Mouse (Mus musculus) heart, adult 2 months (tissue): Measurements from ENCODE around the gene Msi2. TPM values are rescaled to one million over a fixed set of nuclear protein-coding genes. Genes with fewer than 3 reads are reported as not detected.

Experiments
- DNase-seq, 2 experiments: peaks; one replicate each; pipeline ENCODE4 v3.0.0; 2021
- H3K27ac ChIP-seq: fragments of 200-600 bp; 2 replicates; pipeline ENCODE4 v1.8.1; 2022
- H3K27me3 ChIP-seq: fragments of 200-500 bp; 2 replicates; pipeline ENCODE4 v1.6.1; 2012; ENCODE audit warnings: mild to moderate bottlenecking, low read length, inconsistent platforms, mixed read lengths; ENCODE audit not compliant: control insufficient read depth, insufficient read depth
- H3K36me3 ChIP-seq: fragments of 200-500 bp; 2 replicates; pipeline ENCODE4 v1.6.1; 2012; ENCODE audit warnings: low read length, inconsistent platforms; ENCODE audit not compliant: control insufficient read depth, insufficient read depth
- H3K4me1 ChIP-seq: fragments of 200-500 bp; 2 replicates; pipeline ENCODE4 v1.6.1; 2011; ENCODE audit warnings: low read length; ENCODE audit not compliant: control insufficient read depth, insufficient read depth
- H3K4me3 ChIP-seq: fragments of 200-600 bp; 2 replicates; pipeline ENCODE4 v1.8.1; 2022
- H3K79me2 ChIP-seq: fragments of 200-500 bp; replicated peaks from 2 replicates; pipeline ENCODE4 v1.6.1; 2012; ENCODE audit warnings: mild to moderate bottlenecking, inconsistent platforms, low read length, moderate library complexity, mixed read lengths; ENCODE audit not compliant: control insufficient read depth, insufficient read depth
- H3K9ac ChIP-seq: fragments of 200-500 bp; 2 replicates; pipeline ENCODE4 v1.6.1; 2012; ENCODE audit warnings: low read depth, mild to moderate bottlenecking, control low read depth, inconsistent platforms, low read length, mixed read lengths
- CTCF ChIP-seq: fragments of 200-600 bp; IDR thresholded peaks from 2 replicates; pipeline ENCODE4 v1.8.1; 2022; ENCODE audit warnings: antibody characterized with exemption, mild to moderate bottlenecking, moderate library complexity
- EP300 ChIP-seq: fragments of 200-500 bp; IDR thresholded peaks from 2 replicates; pipeline ENCODE4 v1.6.1; 2011; ENCODE audit warnings: low read depth, low read length, control low read depth; ENCODE audit not compliant: insufficient read depth
- POLR2A ChIP-seq: fragments of 200-500 bp; IDR thresholded peaks from 2 replicates; pipeline ENCODE4 v1.6.1; 2011; ENCODE audit warnings: mild to moderate bottlenecking, low read depth, low read length, control low read depth; ENCODE audit not compliant: insufficient read depth
- WGBS: fragments of 180-500 bp; shearing (Covaris S2); methylation state at CpG from one replicate; pipeline ENCODE4 v1.1.7; 2018; 5-methylcytosine and 5-hydroxymethylcytosine counted together
- intact Hi-C: fragments of 180-260 bp; cut with DNase I; formaldehyde crosslinking; loops from one replicate; pipeline ENCODE4 v1.15.1; 2025
- polyA plus RNA-seq: library from polyadenylated mRNA; depleted of rRNA; stranded (reverse); fragments of >200 nt; gene quantifications from 2 replicates; pipeline ENCODE4 v1.2.3, GENCODE M21; 2012
- total RNA-seq, 2 experiments: library from RNA; stranded (reverse); gene quantifications; 2 replicates each; pipeline ENCODE4 v1.2.3; 2021

Msi2 gene
- total and polyA plus RNA-seq, 3 experiments, result 42.5 to 208 (median 176) TPM

DNA sequence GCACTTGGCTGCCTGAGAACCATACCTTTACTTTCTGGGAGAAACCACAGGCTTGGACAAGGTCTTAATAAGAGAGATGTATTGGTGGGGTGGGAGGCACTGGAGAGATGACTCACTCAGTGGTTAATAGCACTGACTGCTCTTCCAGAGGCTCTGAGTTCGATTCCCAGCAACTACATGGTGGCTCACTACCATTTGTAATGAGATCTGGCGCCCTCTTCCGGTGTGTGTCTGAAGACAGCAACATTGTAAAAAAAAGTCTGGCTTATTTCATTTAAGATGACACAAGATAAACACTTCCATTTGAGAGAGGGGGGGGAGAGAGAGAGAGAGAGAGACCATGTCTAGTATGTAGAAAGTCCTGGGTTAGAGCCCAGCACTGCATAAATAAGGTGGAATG lies 223.3 kb downstream of the Msi2 start:
- WGBS, result 88% methylated on average over 3 of the region's 3 CpGs
- Histone ChIP-seq H3K4me1 (peaks cover 11% of the 10 kb centered on the region), H3K27ac (no peak overlapping the region), H3K9ac (no peak overlapping the region), H3K36me3 (peaks cover 2% of the 10 kb centered on the region; the same call in 1 of the 2 replicates), H3K4me3 (no peak overlapping the region), H3K79me2 (no peaks in the 10 kb centered on the region), H3K27me3 (no peaks in the 10 kb centered on the region)
- intact Hi-C loops, result no loop called here
- DNase-seq, result no peak
- TF ChIP-seq CTCF (no peak), POLR2A (no peak), EP300 (no peak)

DNA sequence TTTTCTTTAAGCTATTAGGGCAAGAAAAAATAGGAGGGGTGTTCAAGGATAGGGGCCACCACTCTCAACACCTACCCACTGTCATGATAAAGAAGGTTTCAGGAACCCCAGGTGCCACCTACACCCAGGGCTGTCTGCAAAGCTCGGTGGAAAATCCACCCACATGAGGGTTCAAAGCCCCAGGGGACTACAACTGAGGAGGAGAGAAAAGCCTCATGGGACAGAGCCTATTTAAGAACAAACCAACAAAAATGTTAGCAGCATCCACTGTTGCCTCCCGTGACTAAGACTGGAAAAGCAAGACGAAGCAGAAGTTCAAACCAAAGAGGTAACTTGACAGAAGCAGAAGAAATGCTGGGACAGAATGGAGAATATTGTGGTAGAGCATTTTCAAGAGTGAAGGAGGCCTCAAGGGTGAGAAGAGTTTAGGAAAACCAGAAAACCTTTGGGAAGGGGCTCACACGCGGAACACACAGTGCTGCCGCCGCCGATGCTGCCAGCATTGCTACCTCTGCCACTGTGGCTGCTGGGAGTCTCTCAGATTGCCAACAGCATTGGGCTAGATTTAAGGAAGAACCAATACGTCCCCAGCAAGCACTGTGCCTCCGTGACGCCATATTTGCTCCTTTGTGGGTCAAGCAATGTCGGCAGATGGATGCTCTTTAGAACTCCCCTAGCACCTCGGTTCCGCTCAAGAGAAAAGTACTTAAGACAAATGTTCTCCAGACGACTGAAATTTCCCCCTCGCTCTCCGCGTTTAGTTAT lies 224.3 kb downstream of the Msi2 start:
- no peaks in the 10 kb centered on the region for H3K79me2 ChIP-seq
- peaks cover 17% of the 10 kb centered on the region for H3K4me1 ChIP-seq
- TF ChIP-seq POLR2A, result no peak
- no peak for TF ChIP-seq CTCF
- no peak for TF ChIP-seq EP300

DNA sequence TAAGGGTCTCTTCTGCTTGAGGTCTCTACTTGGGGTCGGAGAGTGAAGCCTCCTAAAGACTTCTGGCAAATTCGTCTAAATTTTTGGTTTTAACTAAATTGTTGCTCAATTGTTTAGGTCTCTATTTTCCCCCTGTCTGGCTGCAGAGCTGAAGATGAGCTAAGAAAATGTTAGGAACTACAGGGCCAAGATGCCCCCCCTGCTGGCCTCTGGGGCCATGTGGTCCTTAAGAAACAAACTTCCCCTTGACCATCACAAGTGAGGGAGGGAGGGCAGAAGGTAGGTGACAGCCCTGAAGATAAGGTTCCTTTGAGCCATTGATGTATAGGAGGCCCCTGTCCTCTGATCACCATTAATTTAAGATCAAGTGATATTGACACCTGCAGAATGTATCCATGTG lies 225.7 kb downstream of the Msi2 start:
- Histone ChIP-seq H3K27ac (no peak overlapping the region), H3K4me1 (peaks cover 23% of the 10 kb centered on the region), H3K79me2 (no peaks in the 10 kb centered on the region), H3K9ac (no peak overlapping the region), H3K4me3 (no peak overlapping the region), H3K27me3 (no peaks in the 10 kb centered on the region), H3K36me3 (peaks cover 2% of the 10 kb centered on the region)
- no peak for DNase-seq
- WGBS, result 83% methylated on average over 2 of the region's 2 CpGs
- TF ChIP-seq POLR2A (no peak), CTCF (no peak), EP300 (no peak)
- intact Hi-C loops, result no loop called here

More for the DNA sequence above, 224.3 kb downstream of the Msi2 start:
- no peak overlapping the region for H3K9ac ChIP-seq
- H3K36me3 ChIP-seq, result peaks cover 2% of the 10 kb centered on the region; the same call in 1 of the 2 replicates
- no peak overlapping the region for H3K27ac ChIP-seq
- no peak for DNase-seq
- no peak overlapping the region for H3K4me3 ChIP-seq
- 91% methylated on average over 18 of the region's 18 CpGs for WGBS
- intact Hi-C loops, result no loop called here
- H3K27me3 ChIP-seq, result no peaks in the 10 kb centered on the region

DNA sequence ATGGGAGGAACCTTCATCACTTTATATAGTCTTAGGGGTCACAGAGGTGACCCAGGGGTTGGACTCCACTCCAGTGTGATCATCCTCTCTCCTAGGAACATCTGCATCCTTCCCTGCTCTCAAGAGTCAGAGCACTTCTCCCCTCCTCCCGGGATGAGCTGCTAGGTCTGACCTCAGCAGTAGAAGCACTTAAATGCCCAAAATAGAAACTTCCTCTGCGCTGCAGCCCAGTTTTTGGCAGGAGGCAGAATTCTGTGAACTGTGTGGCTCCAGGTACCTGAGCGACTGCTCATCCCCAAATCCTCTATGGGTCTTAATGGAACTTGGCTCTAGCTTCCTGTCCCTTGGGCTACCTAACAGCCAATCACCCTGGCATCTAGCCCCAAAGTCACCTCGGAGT lies 228.3 kb downstream of the Msi2 start:
- Histone ChIP-seq H3K4me3 (no peak overlapping the region), H3K27me3 (no peaks in the 10 kb centered on the region), H3K9ac (no peak overlapping the region), H3K79me2 (no peaks in the 10 kb centered on the region; the same call in 1 of the 2 replicates), H3K4me1 (peaks cover 25% of the 10 kb centered on the region), H3K27ac (peak overlapping the region; percentile 55), H3K36me3 (peaks cover 4% of the 10 kb centered on the region)
- peak in 1 of 2 experiments; percentile 45 for DNase-seq
- 2% methylated on average over 4 of the region's 4 CpGs for WGBS
- intact Hi-C loops, result loop anchor here (2.0 kb wide), 1 partner anchor 35 kb away; no protein-coding TSS in a partner anchor
- TF ChIP-seq CTCF (no peak), EP300 (no peak), POLR2A (no peak)

DNA sequence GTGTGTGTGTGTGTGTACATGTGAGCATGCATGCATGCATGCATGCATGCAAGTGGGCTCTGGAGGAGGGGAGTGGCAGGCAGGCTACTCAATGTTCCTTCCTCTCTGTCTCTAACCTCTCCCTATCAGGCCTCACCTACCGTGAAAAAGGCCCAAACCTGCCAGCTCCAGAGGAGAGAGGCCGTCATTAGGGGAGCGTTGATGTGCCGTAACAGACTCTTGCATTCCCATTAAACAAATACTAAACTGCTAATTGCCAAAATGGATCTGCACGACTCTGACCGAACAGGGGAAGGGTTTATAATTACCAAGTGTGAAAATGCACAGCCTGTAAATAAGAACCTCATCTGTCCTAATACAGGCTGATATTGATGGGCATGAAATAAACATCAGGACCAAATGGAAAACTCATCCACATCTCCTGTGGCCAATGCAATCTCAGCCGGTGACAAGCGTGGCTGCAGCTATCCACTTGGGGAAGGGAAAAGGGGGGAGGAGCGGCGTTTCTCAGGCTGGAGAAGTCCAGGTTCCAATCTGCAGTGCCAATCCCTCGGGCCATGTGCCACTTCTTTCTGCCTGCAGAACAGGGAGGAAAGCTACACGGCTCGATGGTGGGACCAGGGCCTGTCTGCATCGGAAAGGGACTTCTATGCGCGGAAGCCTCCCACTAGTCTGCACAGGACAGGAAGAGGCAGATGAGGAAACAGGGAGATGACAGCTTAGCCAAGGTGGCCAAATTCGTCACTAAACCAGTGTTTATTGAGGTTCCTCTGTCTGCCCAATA lies 229.2 kb downstream of the Msi2 start:
- intact Hi-C loops, result loop anchor here (2.0 kb wide), 1 partner anchor 36 kb away; no protein-coding TSS in a partner anchor
- DNase-seq, result peak; percentile 53 to 55
- no peak overlapping the region for H3K4me3 ChIP-seq
- TF ChIP-seq EP300 (0 out of 2 replicates have a peak, but pooled peaks have one; percentile 56), POLR2A (no peak)
- H3K36me3 ChIP-seq, result peaks cover 5% of the 10 kb centered on the region
- 26% methylated on average over 17 of the region's 17 CpGs for WGBS
- no peak overlapping the region for H3K9ac ChIP-seq
- no peaks in the 10 kb centered on the region for H3K27me3 ChIP-seq
- H3K4me1 ChIP-seq, result peaks cover 29% of the 10 kb centered on the region
- peak overlapping the region; percentile 55 for H3K27ac ChIP-seq
- H3K79me2 ChIP-seq, result no peaks in the 10 kb centered on the region; the same call in 1 of the 2 replicates
